Mouse (Mus musculus): ENCODE measurements around the gene Mapk8ip3.

- TF ChIP-seq EP300 (IDR thresholded peaks at IDR 0.05; ENCODE audit: low read depth) (no peak), CTCF (IDR thresholded peaks at IDR 0.05; ENCODE audit: low read depth) (no peak)
Observed at GRCm38 (mm10) chr17:24884391-24884790, 52.4 kb downstream of the Mapk8ip3 start.

Measured in heart, postnatal 0 days (tissue).